Mouse (Mus musculus) forebrain, embryonic 10.5 days (tissue): ENCODE data around the gene Pias1. TPM values are rescaled to one million over a fixed set of nuclear protein-coding genes. Genes with fewer than 3 reads are reported as not detected.

ENCODE experiments used
- DNase-seq: peaks from one replicate; pipeline ENCODE4 v3.0.0-alpha.2; 2017; ENCODE audit warnings: low spot score; ENCODE audit errors: extremely low spot score
- H3K27ac ChIP-seq: fragments of 300-500 bp; sonication (generic); 2 replicates; pipeline ENCODE4 v1.5.1; 2016; ENCODE audit warnings: mild to moderate bottlenecking
- H3K27me3 ChIP-seq: fragments of 300-500 bp; sonication (generic); 2 replicates; pipeline ENCODE4 v1.6.1; 2016; ENCODE audit warnings: mild to moderate bottlenecking; ENCODE audit not compliant: poor library complexity, severe bottlenecking
- H3K36me3 ChIP-seq: fragments of 300-500 bp; sonication (generic); replicated peaks from 2 replicates; pipeline ENCODE4 v1.6.1; 2016; ENCODE audit warnings: mild to moderate bottlenecking, moderate library complexity
- H3K4me1 ChIP-seq: fragments of 300-500 bp; sonication (generic); 2 replicates; pipeline ENCODE4 v1.6.1; 2016
- H3K4me3 ChIP-seq: fragments of 300-500 bp; sonication (generic); 2 replicates; pipeline ENCODE4 v1.5.1; 2016; ENCODE audit warnings: mild to moderate bottlenecking, moderate library complexity
- H3K9me3 ChIP-seq: fragments of 300-500 bp; sonication (generic); 2 replicates; pipeline ENCODE4 v1.6.1; 2016; ENCODE audit warnings: mild to moderate bottlenecking, moderate library complexity
- WGBS: fragments of 180-500 bp; shearing (Covaris S2); methylation state at CpG from one replicate; pipeline ENCODE4 v1.1.7; 2016; 5-methylcytosine and 5-hydroxymethylcytosine counted together
- polyA plus RNA-seq: library from polyadenylated mRNA; unstranded; fragments of >200 nt; fragmentation: Nextera tagmentation; extraction: Ambion mirVana; gene quantifications from 2 replicates; pipeline ENCODE4 v1.2.1, GENCODE M21; 2016

Pias1 gene
- 48.9 and 53.7 TPM in 2 replicates for polyA plus RNA-seq

- no peaks in the 10 kb centered on the region for H3K4me1 ChIP-seq
- H3K27ac ChIP-seq = no peak within 1 kb of the TSS
- no peaks in the 10 kb centered on the region for H3K27me3 ChIP-seq
- no peak for DNase-seq
- no peak within 1 kb of the TSS for H3K4me3 ChIP-seq
- no peaks in the 10 kb centered on the region for H3K36me3 ChIP-seq
- 90% methylated on average over 5 of the region's 5 CpGs for WGBS
- no peaks in the 10 kb centered on the region for H3K9me3 ChIP-seq
Measured at GRCm38 (mm10) chr9:62987824-62988223, at the start of gene Pias1. TSS of gene Pias1 (minus strand) at chr9:62987924.

- Histone ChIP-seq H3K27me3 (no peaks in the 10 kb centered on the region), H3K27ac (no peak overlapping the region), H3K36me3 (no peaks in the 10 kb centered on the region), H3K4me3 (no peak overlapping the region), H3K4me1 (peaks cover 7% of the 10 kb centered on the region), H3K9me3 (no peaks in the 10 kb centered on the region)
- WGBS = 93% methylated on average over 2 of the region's 2 CpGs
- DNase-seq = no peak
Measured at GRCm38 (mm10) chr9:63035431-63035830, 47.7 kb upstream of the Pias1 start.

DNA sequence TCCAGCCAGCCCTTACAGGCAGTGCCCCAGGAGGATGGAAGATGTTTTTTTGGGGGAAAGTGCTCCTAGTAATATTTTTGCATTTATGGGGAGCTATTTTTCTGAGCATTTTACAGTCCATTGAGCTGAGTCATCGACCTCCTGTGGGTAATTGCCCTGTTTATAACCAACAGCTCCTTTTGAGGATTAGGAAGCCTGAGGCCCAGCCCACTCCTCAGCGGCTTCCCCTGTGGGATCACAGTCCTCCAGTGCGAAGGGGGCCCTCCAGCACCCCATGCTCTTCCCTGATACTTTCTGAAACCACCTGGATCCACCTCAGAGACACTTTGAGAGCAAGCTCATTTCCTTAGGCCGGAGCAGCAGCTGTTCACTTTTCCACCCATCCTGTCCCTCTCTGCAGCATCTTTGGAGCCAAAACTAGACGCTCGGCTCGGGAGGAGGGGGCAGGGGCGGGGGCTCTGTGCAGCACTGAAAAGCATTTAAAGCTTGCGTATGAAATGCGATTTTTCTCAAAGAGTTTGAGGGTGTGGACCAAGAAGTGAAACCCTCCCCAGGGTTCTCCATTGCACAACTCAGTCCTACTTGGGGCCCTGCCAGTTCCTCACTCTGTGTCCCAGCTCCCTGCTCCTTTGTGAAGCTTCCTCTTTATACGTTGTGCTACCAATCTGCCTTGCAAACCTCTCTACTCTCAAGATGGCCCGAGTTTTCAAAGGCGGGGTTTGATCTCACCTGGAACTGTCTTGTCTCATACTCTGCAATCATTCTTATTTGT is 43.5 kb upstream of the Pias1 start:
- Histone ChIP-seq H3K27ac (no peak overlapping the region), H3K27me3 (0 out of 2 replicates have a peak, but pooled peaks cover 4% of the 10 kb centered on the region), H3K4me3 (no peak overlapping the region), H3K4me1 (peaks cover 7% of the 10 kb centered on the region), H3K36me3 (no peaks in the 10 kb centered on the region), H3K9me3 (no peaks in the 10 kb centered on the region)
- WGBS = 71% methylated on average over 13 of the region's 13 CpGs
- DNase-seq = no peak

- H3K4me1 ChIP-seq = no peaks in the 10 kb centered on the region
- peaks cover 5% of the 10 kb centered on the region; the same call in 1 of the 2 replicates for H3K9me3 ChIP-seq
- 88% methylated on average over 1 of the region's 1 CpGs for WGBS
- H3K27me3 ChIP-seq = 0 out of 2 replicates have a peak, but pooled peaks cover 4% of the 10 kb centered on the region
- H3K36me3 ChIP-seq = no peaks in the 10 kb centered on the region
- no peak overlapping the region for H3K4me3 ChIP-seq
- H3K27ac ChIP-seq = no peak overlapping the region
- no peak for DNase-seq
Measured at GRCm38 (mm10) chr9:63022486-63022885, 34.8 kb upstream of the Pias1 start.

DNA sequence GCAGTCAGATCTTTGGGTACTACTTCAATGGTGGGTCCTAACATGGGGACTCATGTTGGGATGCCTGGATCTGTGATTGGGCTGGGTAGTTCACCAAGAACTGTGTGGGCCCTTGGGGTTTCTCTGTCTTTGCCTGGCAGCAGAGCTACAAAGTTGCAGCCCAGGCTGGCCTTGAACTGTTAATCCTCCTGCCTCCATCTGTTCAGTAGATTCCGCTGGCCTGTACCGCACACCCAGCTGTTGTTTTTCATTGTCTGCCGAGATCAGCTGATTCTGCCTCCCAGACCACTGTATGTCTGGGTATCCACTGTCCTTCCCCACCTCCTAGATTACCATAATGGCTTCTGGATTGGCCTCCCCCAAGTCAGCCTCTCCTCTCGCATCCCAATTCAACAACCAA is 19.6 kb upstream of the Pias1 start:
- 88% methylated on average over 4 of the region's 4 CpGs for WGBS
- H3K27ac ChIP-seq = no peak overlapping the region
- no peaks in the 10 kb centered on the region for H3K36me3 ChIP-seq
- no peaks in the 10 kb centered on the region for H3K4me1 ChIP-seq
- DNase-seq = no peak
- no peaks in the 10 kb centered on the region for H3K27me3 ChIP-seq
- H3K4me3 ChIP-seq = no peak overlapping the region
- H3K9me3 ChIP-seq = no peaks in the 10 kb centered on the region

GRCm38 (mm10) chr9:63006081-63006820 is 18.5 kb upstream of the Pias1 start:
- Histone ChIP-seq H3K27ac (no peak overlapping the region), H3K36me3 (no peaks in the 10 kb centered on the region), H3K27me3 (no peaks in the 10 kb centered on the region), H3K4me3 (no peak overlapping the region), H3K9me3 (no peaks in the 10 kb centered on the region), H3K4me1 (no peaks in the 10 kb centered on the region)
- DNase-seq = no peak
- 81% methylated on average over 6 of the region's 6 CpGs for WGBS

DNA sequence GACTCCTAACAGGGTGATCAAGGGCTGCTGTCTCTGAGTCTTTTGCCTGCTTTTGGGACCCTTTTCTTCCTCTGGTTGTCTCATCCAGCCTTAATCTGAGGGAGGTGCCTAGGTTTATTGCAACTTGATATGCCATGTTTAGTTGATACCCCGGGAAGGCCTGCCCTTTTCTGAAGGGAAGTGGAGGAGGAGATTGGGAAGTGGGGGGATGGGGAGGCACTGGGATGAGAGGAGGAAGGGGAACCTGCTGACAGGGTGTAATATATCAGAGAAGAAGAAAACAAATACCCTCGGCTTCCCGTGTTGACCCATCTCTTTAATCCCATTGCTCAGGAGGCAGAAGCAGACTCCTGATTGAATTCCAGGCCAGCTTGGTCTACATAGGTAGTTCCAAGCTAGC is 10.8 kb upstream of the Pias1 start:
- no peaks in the 10 kb centered on the region for H3K9me3 ChIP-seq
- 62% methylated on average over 3 of the region's 3 CpGs for WGBS
- H3K27ac ChIP-seq = no peak overlapping the region
- H3K27me3 ChIP-seq = no peaks in the 10 kb centered on the region
- no peaks in the 10 kb centered on the region for H3K36me3 ChIP-seq
- no peak for DNase-seq
- H3K4me1 ChIP-seq = peaks cover 5% of the 10 kb centered on the region; the same call in 1 of the 2 replicates
- H3K4me3 ChIP-seq = no peak overlapping the region

GRCm38 (mm10) chr9:62997626-62998025 is 9.9 kb upstream of the Pias1 start:
- Histone ChIP-seq H3K27me3 (no peaks in the 10 kb centered on the region), H3K36me3 (no peaks in the 10 kb centered on the region), H3K9me3 (no peaks in the 10 kb centered on the region), H3K27ac (no peak overlapping the region), H3K4me1 (peaks cover 5% of the 10 kb centered on the region; the same call in 1 of the 2 replicates), H3K4me3 (no peak overlapping the region)
- 75% methylated on average over 3 of the region's 3 CpGs for WGBS
- DNase-seq = no peak

- no peak overlapping the region for H3K27ac ChIP-seq
- no peak overlapping the region for H3K4me3 ChIP-seq
- 72% methylated on average over 2 of the region's 2 CpGs for WGBS
- no peaks in the 10 kb centered on the region for H3K36me3 ChIP-seq
- H3K9me3 ChIP-seq = no peaks in the 10 kb centered on the region
- H3K4me1 ChIP-seq = peaks cover 4% of the 10 kb centered on the region; the same call in 1 of the 2 replicates
- no peaks in the 10 kb centered on the region for H3K27me3 ChIP-seq
- DNase-seq = no peak
Measured at GRCm38 (mm10) chr9:62995186-62995585, 7.5 kb upstream of the Pias1 start.

DNA sequence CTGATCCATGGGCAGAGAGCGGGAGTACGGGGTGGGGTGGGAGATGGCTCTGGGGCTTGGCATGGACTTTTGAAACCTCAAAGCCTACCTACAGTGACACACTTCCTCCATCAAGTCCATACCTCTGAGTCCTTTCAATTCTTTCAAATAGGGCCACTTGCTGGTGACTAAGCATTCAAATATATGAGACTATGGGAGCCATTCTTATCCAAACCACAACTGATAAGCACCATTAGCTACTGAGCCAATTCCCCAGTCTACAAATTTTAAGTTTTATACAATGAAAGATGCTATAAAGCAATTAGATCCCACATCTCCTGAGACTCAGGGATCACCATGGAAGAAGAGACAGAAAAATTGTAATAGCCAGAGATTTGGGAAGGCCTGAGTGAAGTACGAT is 2.4 kb upstream of the Pias1 start:
- Histone ChIP-seq H3K27ac (no peak overlapping the region), H3K4me3 (no peak overlapping the region), H3K36me3 (no peaks in the 10 kb centered on the region), H3K9me3 (no peaks in the 10 kb centered on the region), H3K27me3 (no peaks in the 10 kb centered on the region), H3K4me1 (no peaks in the 10 kb centered on the region)
- no peak for DNase-seq
- WGBS = 97% methylated on average over 3 of the region's 3 CpGs

- Histone ChIP-seq H3K27ac (peak overlapping the region; percentile 95), H3K9me3 (no peaks in the 10 kb centered on the region), H3K4me3 (peak overlapping the region; percentile 87), H3K4me1 (peaks cover 45% of the 10 kb centered on the region), H3K36me3 (no peaks in the 10 kb centered on the region; the same call in 1 of the 2 replicates), H3K27me3 (peaks cover 11% of the 10 kb centered on the region)
- DNase-seq = peak; percentile 99
- WGBS = under 1% methylated on average over 38 of the region's 38 CpGs
Measured at GRCm38 (mm10) chr9:62980777-62981202, 6.9 kb downstream of the Pias1 start.

GRCm38 (mm10) chr9:62980162-62980776 is 7.5 kb downstream of the Pias1 start:
- under 1% methylated on average over 59 of the region's 63 CpGs for WGBS
- DNase-seq = peak; percentile 65
- peaks cover 50% of the 10 kb centered on the region for H3K4me1 ChIP-seq

More at GRCm38 (mm10) chr9:62980162-62980776, 7.5 kb downstream of the Pias1 start:
- no peaks in the 10 kb centered on the region for H3K9me3 ChIP-seq
- H3K36me3 ChIP-seq = no peaks in the 10 kb centered on the region; the same call in 1 of the 2 replicates
- H3K27me3 ChIP-seq = peaks cover 11% of the 10 kb centered on the region
- H3K4me3 ChIP-seq = peak overlapping the region; percentile 87
- peak overlapping the region; percentile 95 for H3K27ac ChIP-seq
